Mouse (Mus musculus) forebrain, embryonic 10.5 days (tissue): ENCODE measurements around the gene Kif3a. TPM values are rescaled to one million over a fixed set of nuclear protein-coding genes. Genes with fewer than 3 reads are reported as not detected.
A peak's percentile ranks its signal among the peaks of the same experiment; 100 is the strongest.
"Not testable (repeated sequence)": the region's sequence is repeated elsewhere in the genome, so short reads cannot be mapped to it uniquely, and the experiment has no call there.

ENCODE experiments used
- DNase-seq: peaks from one replicate; pipeline ENCODE4 v3.0.0-alpha.2; 2017; ENCODE audit warnings: low spot score; ENCODE audit errors: extremely low spot score
- H3K27ac ChIP-seq: fragments of 300-500 bp; sonication (generic); 2 replicates; pipeline ENCODE4 v1.5.1; 2016; ENCODE audit warnings: mild to moderate bottlenecking
- H3K27me3 ChIP-seq: fragments of 300-500 bp; sonication (generic); 2 replicates; pipeline ENCODE4 v1.6.1; 2016; ENCODE audit warnings: mild to moderate bottlenecking; ENCODE audit not compliant: poor library complexity, severe bottlenecking
- H3K36me3 ChIP-seq: fragments of 300-500 bp; sonication (generic); replicated peaks from 2 replicates; pipeline ENCODE4 v1.6.1; 2016; ENCODE audit warnings: mild to moderate bottlenecking, moderate library complexity
- H3K4me1 ChIP-seq: fragments of 300-500 bp; sonication (generic); 2 replicates; pipeline ENCODE4 v1.6.1; 2016
- H3K4me3 ChIP-seq: fragments of 300-500 bp; sonication (generic); 2 replicates; pipeline ENCODE4 v1.5.1; 2016; ENCODE audit warnings: mild to moderate bottlenecking, moderate library complexity
- H3K9me3 ChIP-seq: fragments of 300-500 bp; sonication (generic); 2 replicates; pipeline ENCODE4 v1.6.1; 2016; ENCODE audit warnings: mild to moderate bottlenecking, moderate library complexity
- WGBS: fragments of 180-500 bp; shearing (Covaris S2); methylation state at CpG from one replicate; pipeline ENCODE4 v1.1.7; 2016; 5-methylcytosine and 5-hydroxymethylcytosine counted together
- polyA plus RNA-seq: library from polyadenylated mRNA; unstranded; fragments of >200 nt; fragmentation: Nextera tagmentation; extraction: Ambion mirVana; gene quantifications from 2 replicates; pipeline ENCODE4 v1.2.1, GENCODE M21; 2016

Gene Kif3a
- polyA plus RNA-seq, 1 experiment from 2014 or later: 78.4 TPM

DNA sequence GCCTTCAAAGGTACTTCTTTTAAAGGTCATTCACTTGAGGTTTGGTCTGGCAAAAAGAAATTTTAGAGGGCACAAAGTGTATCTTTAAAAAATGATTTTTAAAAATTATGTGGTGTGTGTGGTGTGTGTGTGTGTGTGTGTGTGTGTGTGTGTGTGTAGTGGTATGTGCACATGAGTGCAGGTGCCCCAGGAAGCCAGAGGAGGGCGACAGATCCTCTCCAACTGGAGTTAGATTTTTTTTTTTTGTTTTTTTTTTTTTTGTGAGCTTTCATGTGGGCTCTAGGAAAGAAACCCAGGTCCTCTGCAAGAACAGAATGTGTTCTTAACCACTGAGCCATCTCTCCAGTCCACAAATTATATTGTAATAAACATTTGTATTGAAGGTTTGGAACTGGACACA, 16.5 kb upstream of the Kif3a start:
- no peak overlapping the region for H3K27ac ChIP-seq
- no peaks in the 10 kb centered on the region for H3K9me3 ChIP-seq
- H3K36me3 ChIP-seq: no peaks in the 10 kb centered on the region
- peaks cover 10% of the 10 kb centered on the region for H3K4me1 ChIP-seq
- H3K27me3 ChIP-seq: no peaks in the 10 kb centered on the region
- DNase-seq: no peak
- WGBS: 81% methylated on average over 1 of the region's 1 CpGs
- no peak overlapping the region for H3K4me3 ChIP-seq

DNA sequence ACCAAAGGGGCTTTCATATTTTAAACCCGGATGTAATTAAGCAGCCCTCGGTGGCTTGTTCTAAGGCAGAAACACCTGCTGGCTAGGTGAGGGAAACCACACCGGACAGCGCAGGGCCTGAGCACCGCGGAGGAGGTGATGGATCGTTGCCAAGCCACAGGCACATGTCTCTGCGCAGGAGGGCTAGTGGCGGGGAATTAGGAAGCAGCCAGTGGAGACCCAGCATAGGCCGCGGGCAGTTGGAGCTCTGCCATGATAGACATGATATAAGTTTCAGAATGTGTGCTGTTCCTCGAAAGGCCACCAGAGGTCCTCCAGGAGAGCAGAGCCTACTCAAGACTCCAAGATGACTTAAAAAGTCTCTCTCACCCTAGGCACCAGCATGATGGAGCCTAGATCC, 15.4 kb upstream of the Kif3a start:
- WGBS: 77% methylated on average over 12 of the region's 12 CpGs
- H3K9me3 ChIP-seq: no peaks in the 10 kb centered on the region
- no peaks in the 10 kb centered on the region for H3K4me1 ChIP-seq
- H3K27ac ChIP-seq: no peak overlapping the region
- DNase-seq: no peak
- no peak overlapping the region for H3K4me3 ChIP-seq
- H3K27me3 ChIP-seq: no peaks in the 10 kb centered on the region
- H3K36me3 ChIP-seq: no peaks in the 10 kb centered on the region

DNA sequence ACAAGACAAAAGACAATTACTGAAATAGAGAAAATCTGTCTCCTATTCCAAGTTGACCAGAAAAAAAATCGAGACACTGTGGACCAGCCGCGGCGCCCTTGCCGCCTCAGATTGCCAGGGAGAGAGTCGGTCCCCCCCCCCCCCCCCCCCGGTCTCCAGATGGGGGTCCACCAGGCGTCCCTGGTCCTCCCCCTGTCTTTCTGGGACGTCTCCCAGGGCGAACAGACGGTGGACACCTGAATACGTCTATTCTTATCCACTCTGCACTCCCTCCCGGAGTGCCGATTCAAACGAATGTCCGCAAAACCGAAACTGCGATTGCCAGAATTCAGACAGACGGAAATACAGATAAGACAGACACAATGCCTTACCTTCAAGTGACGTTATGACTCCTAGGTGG, 10.7 kb upstream of the Kif3a start:
- H3K27me3 ChIP-seq, H3K36me3 ChIP-seq, H3K9me3 ChIP-seq, H3K27ac ChIP-seq, DNase-seq, H3K4me1 ChIP-seq, H3K4me3 ChIP-seq: not testable (repeated sequence)
- 98% methylated on average over 5 of the region's 20 CpGs for whole genome bisulfite sequencing

DNA sequence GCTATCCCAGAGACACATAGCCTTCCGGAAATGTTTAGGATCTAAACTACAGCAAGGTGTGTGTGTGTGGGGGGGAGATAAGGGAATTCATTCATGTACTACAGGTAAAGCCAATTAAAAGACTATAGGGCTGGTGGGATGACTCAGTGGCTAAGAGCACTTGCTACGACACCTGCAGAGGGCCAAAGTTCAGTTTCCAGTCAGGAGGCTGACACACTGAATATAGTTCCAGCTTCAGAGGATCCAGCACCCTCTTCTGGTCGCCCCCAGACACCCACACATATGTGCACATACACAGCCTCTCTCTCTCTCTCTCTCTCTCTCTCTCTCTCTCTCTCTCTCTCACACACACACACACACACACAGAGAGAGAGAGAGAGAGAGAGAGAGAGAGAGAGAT, 9.2 kb upstream of the Kif3a start:
- WGBS: 94% methylated on average over 1 of the region's 3 CpGs
- not testable (repeated sequence) for H3K9me3 ChIP-seq, H3K27me3 ChIP-seq, H3K27ac ChIP-seq, H3K4me3 ChIP-seq, H3K36me3 ChIP-seq, H3K4me1 ChIP-seq, DNase-seq

DNA sequence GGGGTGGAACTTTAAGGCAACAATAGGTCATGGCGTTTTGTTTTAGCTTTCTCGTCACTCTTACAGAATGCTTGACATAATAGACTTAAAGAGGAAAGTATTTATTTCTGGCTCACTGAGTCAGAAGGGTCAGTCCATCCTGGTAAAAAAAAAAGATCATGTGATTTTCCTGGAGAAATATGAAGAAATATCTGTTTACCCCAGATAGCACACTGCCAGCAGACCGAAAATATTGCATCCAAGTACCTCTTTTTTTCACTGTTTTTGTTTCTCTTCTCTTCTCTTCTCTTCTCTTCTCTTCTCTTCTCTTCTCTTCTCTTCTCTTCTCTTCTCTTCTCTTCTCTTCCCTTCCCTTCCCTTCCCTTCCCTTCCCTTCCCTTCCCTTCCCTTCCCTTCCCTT, 7.2 kb upstream of the Kif3a start:
- H3K4me3 ChIP-seq, H3K4me1 ChIP-seq, H3K27ac ChIP-seq, DNase-seq, H3K27me3 ChIP-seq, H3K9me3 ChIP-seq, H3K36me3 ChIP-seq: not testable (repeated sequence)
- 90% methylated on average over 1 of the region's 3 CpGs for WGBS

DNA sequence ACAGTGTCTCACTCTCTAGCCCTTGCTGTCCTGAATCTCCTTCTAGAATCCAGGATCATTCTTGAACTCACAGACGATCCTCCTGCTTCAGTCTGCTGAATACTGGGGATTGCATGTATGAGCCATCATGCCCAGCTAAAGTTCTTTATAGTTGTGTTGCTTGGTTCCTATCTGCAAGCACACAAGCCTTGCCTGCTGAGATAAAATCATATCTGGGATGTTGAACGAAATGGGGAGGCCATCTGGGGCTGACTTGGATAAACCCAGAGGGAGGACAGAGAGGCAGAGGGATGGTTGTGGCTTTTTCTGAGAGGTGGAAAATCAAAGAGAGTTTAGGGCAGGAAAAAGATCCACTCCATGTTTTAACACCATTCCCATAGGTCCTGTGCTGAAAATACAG, 5.2 kb upstream of the Kif3a start:
- Histone ChIP-seq H3K27me3 (no peaks in the 10 kb centered on the region), H3K9me3 (peaks cover 7% of the 10 kb centered on the region; the same call in 1 of the 2 replicates), H3K4me3 (no peak overlapping the region), H3K4me1 (peaks cover 5% of the 10 kb centered on the region), H3K36me3 (no peaks in the 10 kb centered on the region), H3K27ac (no peak overlapping the region)
- DNase-seq: no peak
- whole genome bisulfite sequencing: 83% methylated on average over 2 of the region's 2 CpGs

DNA sequence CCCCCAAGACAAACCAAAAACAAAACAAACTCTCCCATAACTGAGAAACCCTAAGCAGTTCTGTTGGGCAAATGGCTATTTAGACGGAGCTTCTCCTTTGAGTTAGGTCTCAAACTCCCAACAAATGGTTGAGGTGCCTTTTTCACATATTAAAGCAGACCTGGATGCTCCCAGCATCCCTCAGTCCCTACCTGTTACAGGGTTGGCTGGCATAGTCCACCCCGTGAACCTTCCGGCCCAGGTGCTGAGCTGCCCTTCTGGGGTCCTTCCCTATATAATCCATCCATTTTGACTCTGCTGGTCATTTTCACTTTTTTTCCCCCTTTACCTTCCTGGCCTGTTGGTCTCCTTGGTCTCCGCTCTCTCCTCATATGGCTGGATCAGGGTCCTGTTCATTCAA, 533 bp upstream of the Kif3a start:
- Histone ChIP-seq H3K27me3 (no peaks in the 10 kb centered on the region), H3K27ac (peak overlapping the region; percentile 92), H3K36me3 (peaks cover 13% of the 10 kb centered on the region), H3K4me3 (peak overlapping the region; percentile 96), H3K4me1 (peaks cover 22% of the 10 kb centered on the region), H3K9me3 (peaks cover 7% of the 10 kb centered on the region; the same call in 1 of the 2 replicates)
- WGBS: 84% methylated on average over 4 of the region's 4 CpGs
- DNase-seq: no peak

DNA sequence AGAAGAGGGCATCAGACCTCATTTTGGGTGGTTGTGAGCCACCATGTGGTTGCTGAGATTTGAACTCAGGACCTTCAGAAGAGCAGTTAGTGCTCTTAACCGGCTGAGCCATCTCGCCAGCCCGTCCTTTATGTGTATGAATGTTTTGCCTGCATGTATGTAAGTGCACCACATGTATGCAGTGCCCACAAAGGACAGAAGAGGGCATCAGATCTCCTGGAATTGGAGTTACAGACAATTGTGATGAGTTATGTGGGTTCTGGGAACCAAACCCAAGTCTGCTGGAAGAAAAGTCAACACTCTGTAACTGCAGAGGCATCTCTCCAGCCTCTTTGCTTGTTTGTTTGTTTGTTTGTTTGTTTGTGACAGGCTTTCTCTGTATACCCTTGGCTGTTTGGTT, 13.4 kb downstream of the Kif3a start:
- Histone ChIP-seq H3K4me1 (no peaks in the 10 kb centered on the region), H3K27ac (no peak overlapping the region), H3K4me3 (no peak overlapping the region), H3K36me3 (peaks cover 73% of the 10 kb centered on the region), H3K27me3 (no peaks in the 10 kb centered on the region), H3K9me3 (no peaks in the 10 kb centered on the region)
- WGBS: 96% methylated on average over 3 of the region's 3 CpGs
- no peak for DNase-seq

DNA sequence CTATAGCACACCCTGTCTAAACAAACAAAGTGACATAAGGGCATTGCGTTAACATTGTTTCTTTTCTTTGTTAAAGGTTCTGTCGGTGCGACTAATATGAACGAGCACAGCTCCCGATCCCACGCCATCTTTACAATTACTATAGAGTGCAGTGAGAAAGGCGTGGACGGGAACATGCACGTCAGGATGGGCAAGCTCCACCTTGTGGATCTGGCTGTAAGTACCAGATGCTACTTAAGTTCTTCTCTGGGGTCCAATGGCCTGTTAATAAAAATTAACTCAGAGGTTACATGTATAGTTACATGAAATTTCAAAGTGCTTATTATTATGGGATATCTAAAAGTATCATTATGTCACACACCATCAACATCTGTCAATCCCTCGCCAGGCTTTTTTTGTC, 16.0 kb downstream of the Kif3a start:
- H3K9me3 ChIP-seq: no peaks in the 10 kb centered on the region
- peaks cover 86% of the 10 kb centered on the region for H3K36me3 ChIP-seq
- no peak overlapping the region for H3K4me3 ChIP-seq
- H3K4me1 ChIP-seq: no peaks in the 10 kb centered on the region
- WGBS: 85% methylated on average over 10 of the region's 10 CpGs
- no peak overlapping the region for H3K27ac ChIP-seq
- H3K27me3 ChIP-seq: no peaks in the 10 kb centered on the region
- DNase-seq: no peak

DNA sequence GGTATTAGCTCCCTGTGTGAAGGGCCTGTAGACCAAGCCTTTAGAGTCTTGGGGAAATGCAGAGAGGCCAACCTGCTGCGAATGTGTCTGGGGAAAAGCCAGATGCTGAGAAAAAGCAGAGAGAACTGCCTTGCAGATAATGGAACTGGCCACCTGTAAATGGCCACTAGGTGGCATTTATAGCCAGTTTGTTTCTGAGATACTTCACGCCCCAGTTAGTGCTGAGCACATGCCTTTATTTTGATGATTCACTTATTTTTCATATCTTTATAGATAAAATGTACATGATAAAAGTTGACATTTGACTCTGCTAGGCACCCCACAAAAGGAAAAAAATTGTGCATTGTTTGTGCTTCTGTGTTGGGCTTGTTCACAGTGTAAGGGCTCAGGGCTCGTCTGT, 17.7 kb downstream of the Kif3a start:
- peaks cover 88% of the 10 kb centered on the region for H3K36me3 ChIP-seq

DNA sequence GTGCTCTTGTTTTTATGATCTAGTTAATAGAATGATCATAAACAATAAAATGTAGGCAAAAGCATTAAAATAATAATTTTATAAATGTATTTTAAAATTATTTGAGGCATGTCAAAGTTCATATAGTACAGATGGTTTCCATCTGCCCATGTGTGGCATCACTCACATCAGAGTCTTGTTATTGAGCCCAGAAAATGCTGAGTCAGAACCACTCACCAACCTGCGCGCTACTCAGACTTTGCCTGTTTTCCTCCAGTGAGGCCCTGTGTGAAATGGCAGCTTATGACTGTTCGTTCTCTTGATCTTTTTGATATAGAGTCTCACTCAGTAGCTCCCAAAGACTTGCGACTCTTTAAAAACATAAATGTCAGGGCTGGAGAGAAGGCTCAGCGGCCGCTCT, 18.3 kb downstream of the Kif3a start:
- H3K4me3 ChIP-seq: no peak overlapping the region
- no peak overlapping the region for H3K27ac ChIP-seq
- 95% methylated on average over 6 of the region's 6 CpGs for WGBS
- H3K27me3 ChIP-seq: no peaks in the 10 kb centered on the region
- no peaks in the 10 kb centered on the region for H3K4me1 ChIP-seq
- H3K36me3 ChIP-seq: peaks cover 86% of the 10 kb centered on the region
- no peak for DNase-seq
- no peaks in the 10 kb centered on the region for H3K9me3 ChIP-seq

More for the DNA sequence above, 17.7 kb downstream of the Kif3a start:
- Histone ChIP-seq H3K27ac (no peak overlapping the region), H3K4me1 (no peaks in the 10 kb centered on the region), H3K4me3 (no peak overlapping the region), H3K27me3 (no peaks in the 10 kb centered on the region), H3K9me3 (no peaks in the 10 kb centered on the region)
- 71% methylated on average over 3 of the region's 3 CpGs for WGBS
- DNase-seq: no peak

DNA sequence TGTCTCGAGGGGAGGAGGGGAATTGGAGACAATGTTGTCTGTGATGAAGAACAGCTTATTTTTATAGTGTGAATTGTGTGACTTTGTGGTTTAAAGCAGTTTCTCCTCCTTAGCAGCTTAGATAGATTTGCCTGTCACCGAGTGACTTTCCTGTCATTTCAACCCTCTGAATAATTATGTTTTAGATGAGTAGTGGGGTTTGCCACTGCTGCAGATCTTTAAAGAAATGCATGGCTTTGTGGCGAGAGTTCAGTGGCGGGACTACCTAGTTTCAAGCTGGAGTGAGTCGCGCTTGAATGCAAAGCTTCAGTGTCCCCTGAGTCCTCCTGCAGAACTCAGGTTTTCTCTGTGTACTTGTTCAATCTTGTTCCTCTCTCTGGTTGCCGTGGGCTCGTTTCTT, 21.1 kb downstream of the Kif3a start:
- 88% methylated on average over 8 of the region's 8 CpGs for WGBS

DNA sequence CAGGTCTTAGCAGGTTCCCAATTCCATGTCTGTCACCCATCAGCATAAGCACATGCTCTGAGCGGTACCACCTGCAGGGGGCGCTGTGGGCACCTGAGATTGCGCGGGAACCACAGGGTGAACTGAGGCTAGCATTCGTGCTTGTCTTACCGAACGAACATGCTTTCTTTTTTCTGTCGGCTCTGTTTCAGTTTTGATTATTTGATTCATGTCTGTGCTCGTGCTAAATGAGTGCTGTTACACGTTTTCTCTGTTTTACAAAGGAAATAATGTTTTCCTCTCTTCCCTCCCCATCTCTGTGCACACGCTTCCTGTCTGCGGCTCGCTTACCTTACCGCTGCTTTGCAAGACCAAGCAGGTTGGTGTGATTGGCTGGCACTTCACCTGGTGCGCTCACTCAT, 23.2 kb downstream of the Kif3a start:
- Histone ChIP-seq H3K36me3 (peaks cover 95% of the 10 kb centered on the region), H3K27me3 (no peaks in the 10 kb centered on the region), H3K9me3 (no peaks in the 10 kb centered on the region), H3K4me3 (no peak overlapping the region; the same call in 1 of the 2 replicates), H3K4me1 (no peaks in the 10 kb centered on the region), H3K27ac (no peak overlapping the region)
- WGBS: 46% methylated on average over 15 of the region's 15 CpGs
- peak; percentile 55 for DNase-seq

More for the DNA sequence above, 21.1 kb downstream of the Kif3a start:
- Histone ChIP-seq H3K4me1 (no peaks in the 10 kb centered on the region), H3K27me3 (no peaks in the 10 kb centered on the region), H3K9me3 (no peaks in the 10 kb centered on the region), H3K4me3 (no peak overlapping the region), H3K27ac (no peak overlapping the region), H3K36me3 (peaks cover 93% of the 10 kb centered on the region)
- DNase-seq: no peak

DNA sequence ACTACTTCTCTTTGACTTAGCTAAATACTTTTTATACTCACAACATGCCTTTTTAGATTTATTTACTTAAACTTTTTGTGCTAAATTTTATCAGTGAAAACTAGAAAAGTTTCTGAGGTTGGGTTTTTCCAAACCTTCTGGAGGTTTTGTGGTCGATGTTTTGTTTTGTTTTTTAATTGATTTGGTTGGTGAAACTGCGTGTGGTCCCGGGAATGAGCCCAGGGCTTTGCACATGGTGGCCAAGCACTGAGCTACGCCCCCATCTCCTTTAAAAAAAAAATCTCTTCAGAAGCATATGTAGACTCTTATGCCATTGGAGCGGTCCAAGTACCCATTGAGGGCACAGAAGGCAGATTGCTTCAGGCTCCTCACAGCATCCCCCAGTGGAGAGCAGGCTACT, 23.9 kb downstream of the Kif3a start:
- no peaks in the 10 kb centered on the region for H3K4me1 ChIP-seq
- H3K9me3 ChIP-seq: no peaks in the 10 kb centered on the region
- H3K27ac ChIP-seq: no peak overlapping the region
- DNase-seq: no peak
- no peak overlapping the region for H3K4me3 ChIP-seq
- H3K27me3 ChIP-seq: no peaks in the 10 kb centered on the region
- peaks cover 94% of the 10 kb centered on the region for H3K36me3 ChIP-seq
- 92% methylated on average over 5 of the region's 5 CpGs for WGBS
